Mouse (Mus musculus): Measurements from ENCODE around the gene 4931422A03Rik.
A peak's percentile ranks its signal among the peaks of the same experiment; 100 is the strongest.

Gene 4931422A03Rik

GRCm38 (mm10) chr2:103970041-103970790 is 57.9 kb downstream of the 4931422A03Rik start:
- peak; percentile 56 for DNase-seq (ENCODE audit: low spot score)

DNA sequence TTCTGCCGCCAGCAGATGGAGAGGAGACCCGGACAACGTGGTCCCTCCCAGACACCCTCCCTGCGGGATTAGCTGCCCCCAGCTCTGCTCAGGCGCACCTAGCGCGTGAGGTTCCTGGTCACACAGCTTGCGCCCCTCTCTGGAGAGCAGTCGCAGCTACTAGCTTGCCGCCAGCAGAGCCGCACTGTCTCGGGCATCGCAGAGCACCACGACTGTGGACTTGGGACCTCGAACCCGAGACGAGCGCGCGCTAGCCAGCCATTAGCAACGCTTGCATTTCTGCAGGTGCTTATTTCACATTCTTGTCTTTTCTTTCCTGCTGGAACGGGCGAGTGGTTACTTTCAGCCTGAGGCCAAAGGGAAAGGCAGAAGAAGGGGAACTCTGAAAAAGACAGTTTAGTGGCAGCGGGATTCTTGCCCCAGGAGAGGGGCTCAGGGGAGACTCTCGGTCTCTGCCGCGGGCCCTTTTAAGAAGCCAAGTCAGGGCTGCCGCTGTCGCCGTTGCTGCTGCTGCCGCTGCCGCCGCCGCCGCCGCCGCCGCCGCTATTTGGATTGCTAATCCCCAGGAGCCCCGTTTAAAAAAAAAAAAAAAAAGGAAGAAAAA is 58.6 kb downstream of the 4931422A03Rik start:
- peak; percentile 65 for DNase-seq (ENCODE audit: low spot score)

DNA sequence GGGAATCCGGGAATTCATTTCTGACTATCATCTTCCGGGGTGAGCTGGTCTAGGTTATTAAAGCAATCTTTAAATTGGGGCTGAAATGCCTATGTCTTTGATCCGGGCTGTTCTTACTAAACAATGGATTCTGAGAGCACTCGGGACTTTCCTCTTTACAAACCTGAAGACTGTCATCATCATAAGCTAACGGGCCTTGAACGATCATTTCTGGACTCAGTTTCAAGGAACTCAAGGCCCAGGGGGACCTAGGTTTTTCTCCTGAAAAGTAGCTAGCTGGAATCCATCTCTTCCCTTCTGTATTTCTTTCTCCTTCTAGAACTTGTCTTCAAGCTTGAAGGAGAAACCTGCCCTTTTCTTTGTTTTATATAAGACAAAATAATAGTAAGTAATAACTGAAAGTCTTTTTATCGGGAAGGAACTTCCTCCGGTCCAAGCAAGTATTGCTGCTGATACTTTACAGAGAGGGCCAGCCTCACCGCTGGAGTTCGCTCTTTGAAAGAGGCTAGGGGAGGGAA is 59.2 kb downstream of the 4931422A03Rik start:
- DNase-seq (ENCODE audit: low spot score) = no peak

DNA sequence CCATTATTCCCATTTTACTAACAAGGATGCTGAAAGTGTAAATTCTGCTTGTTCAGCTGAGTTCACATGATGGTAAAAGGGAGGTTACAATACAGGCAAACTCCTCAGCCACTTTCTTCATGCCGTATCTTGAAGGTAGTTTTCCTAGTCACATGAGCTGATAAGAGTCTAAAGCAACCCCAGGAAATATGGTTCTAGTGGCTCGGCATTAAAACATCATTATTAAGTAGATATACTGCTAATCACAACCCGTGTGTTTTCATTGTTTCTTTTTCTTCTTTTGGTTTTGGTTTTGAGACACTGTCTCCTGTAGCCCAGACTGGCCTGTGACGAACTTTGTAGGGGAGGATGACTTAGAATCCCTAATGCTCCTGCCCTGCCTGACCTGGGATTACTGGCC is 60.0 kb downstream of the 4931422A03Rik start:
- no peak for DNase-seq (ENCODE audit: low spot score)

GRCm38 (mm10) chr2:103965391-103965790 is 62.8 kb downstream of the 4931422A03Rik start:
- DNase-seq (ENCODE audit: low spot score) = no peak

GRCm38 (mm10) chr2:103962349-103962748 is 65.8 kb downstream of the 4931422A03Rik start:
- DNase-seq (ENCODE audit: low spot score) = no peak

- no peak for DNase-seq (ENCODE audit: low spot score)
Measured at GRCm38 (mm10) chr2:103959574-103959973, 68.6 kb downstream of the 4931422A03Rik start.

DNA sequence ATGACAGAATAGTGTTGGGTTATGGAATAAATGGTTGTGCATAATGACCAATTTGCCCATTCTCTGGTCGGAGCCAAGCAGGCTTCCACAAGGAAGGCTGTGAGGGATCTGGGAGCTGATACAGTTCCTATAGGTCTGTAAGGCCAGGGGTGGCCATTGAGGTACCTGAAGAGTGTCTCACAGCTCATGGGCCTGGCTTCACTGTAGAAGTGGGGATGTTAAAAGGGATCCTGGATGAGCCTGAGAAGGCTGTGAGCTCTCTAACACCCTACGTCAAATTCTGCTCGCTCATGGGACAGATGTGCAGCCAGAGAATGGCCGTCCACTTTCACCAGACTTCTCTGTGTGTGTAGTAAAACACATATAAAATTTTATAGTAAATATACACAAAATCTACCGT is 69.1 kb downstream of the 4931422A03Rik start:
- DNase-seq (ENCODE audit: low spot score) = no peak

- no peak for DNase-seq (ENCODE audit: low spot score)
Measured at GRCm38 (mm10) chr2:103958634-103959033, 69.5 kb downstream of the 4931422A03Rik start.

DNA sequence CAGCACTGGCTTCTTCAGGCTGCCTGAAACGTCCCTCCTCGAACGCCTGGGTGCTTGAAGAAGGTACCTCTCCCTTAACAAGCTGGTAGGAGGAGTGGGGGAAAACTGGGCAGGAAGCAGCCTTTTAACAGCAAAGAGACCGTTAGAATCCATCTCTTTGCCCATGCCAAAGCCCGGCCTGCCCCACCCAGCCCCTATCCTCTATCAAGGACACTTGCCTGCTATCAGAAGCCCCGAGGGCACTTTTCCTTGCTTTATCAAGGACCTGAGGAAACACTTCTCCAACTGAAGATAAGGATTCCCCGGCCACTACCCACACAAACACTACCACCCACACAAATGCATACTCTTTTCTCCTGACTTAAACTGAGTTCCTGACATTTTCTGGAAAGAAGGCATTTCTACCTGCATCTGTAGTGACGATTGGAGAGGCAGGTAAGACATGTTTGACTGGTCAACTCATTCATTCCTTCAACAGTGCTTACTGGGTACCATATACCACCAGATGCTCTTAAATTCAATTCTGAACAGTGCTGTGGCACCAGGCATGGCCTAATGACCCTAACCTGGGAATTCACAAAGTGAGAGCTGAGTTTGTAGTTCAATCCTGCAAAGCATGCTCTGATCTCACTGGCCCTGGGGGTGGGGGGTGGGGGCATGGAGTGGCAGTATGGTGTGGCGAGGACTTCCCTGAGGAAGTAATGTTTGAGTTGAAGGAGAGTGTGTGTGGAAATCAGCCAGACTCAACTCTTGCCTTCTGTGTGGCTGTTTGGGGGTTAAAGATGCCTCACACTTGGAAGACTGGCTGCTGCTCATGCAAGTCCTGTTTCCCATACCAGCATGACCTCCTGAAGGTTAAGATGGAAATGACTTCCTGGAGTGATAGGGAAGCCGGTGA is 70.3 kb downstream of the 4931422A03Rik start, which contains the start of gene Lmo2:
Gene Lmo2 (plus strand): TSS at position 338 of the 898 bp plus-strand sequence.
- DNase-seq (ENCODE audit: low spot score) = peak; percentile 62

DNA sequence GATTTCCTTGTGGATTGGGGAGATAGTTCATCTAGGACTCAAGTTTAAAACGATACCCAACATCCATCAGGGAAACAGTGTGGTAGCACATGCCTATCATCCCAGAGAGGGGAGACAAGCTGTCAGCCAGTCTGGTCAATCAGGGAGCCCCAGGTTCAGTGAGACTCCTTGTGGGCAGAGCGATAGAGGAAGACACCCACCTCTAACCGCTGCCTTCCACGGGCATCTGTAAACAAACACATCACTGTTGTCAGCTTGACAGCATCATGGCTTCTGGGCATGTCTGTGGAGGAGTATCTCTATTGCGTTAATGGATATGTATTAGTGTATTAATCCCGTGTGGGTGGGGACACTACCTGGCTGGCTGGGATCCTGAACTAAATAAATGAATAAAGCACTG is 71.3 kb downstream of the 4931422A03Rik start:
- DNase-seq (ENCODE audit: low spot score) = peak; percentile 78

DNA sequence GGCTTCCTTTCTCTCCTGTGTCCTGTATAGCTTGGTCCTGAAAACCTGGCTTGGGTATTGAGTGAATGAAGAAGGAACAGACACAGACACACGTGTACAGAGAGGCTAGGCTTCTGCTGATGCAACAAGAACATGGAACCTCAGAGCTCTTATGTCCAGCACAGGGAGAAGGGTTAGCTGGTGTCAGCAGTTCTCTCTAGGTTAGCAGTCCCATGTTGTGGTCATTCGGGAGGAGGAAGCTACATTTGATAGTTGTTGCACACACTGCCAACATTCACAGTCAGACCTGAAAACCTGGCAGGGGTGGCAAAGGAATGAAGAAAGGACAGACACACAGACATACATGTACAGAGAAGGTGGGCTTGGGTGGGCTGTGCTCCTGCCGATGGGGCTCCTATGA is 72.4 kb downstream of the 4931422A03Rik start:
- DNase-seq (ENCODE audit: low spot score) = no peak

GRCm38 (mm10) chr2:103953050-103953835 is 74.9 kb downstream of the 4931422A03Rik start:
- no peak for DNase-seq (ENCODE audit: low spot score)

DNA sequence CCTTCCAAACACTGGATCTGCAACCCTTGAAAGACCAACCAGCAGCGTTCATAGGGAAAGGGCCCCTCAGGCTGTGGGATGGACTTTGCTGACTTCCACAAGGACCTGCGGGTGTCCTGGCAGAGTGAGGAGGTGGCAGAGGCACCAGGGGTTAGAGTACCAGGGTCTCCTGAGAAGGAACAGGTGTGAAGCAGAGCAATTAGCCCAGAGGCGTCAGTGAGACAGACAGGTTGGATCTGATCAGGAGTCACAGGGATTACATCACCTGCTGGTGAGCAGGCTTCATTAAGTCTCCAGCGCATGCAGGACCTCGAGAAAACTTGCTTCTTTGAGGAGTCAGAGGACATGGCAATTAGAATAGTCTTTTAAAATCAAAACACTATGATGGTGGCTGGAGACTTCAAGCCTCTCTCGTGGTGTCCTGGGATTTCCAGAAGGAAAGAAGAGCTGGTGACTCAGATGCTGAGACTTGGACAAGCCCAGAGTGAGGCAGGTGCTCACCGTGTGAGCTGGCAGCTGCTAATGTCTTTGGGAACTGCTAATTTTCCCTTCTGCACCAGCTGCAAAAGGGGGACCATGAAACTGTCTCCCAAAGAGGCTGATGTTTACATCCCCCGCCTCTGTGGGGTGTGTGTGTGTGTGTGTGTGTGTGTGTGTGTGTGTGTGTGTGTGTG is 80.0 kb downstream of the 4931422A03Rik start:
- DNase-seq (ENCODE audit: low spot score) = no peak

GRCm38 (mm10) chr2:103946892-103947291 is 81.3 kb downstream of the 4931422A03Rik start:
- no peak for DNase-seq (ENCODE audit: low spot score)

- DNase-seq (ENCODE audit: low spot score) = no peak
Measured at GRCm38 (mm10) chr2:103945571-103946092, 82.5 kb downstream of the 4931422A03Rik start.

- no peak for DNase-seq (ENCODE audit: low spot score)
Measured at GRCm38 (mm10) chr2:103944859-103945258, 83.3 kb downstream of the 4931422A03Rik start.

GRCm38 (mm10) chr2:103941085-103941484 is 87.1 kb downstream of the 4931422A03Rik start:
- DNase-seq (ENCODE audit: low spot score) = no peak

GRCm38 (mm10) chr2:103939003-103939402 is 89.2 kb downstream of the 4931422A03Rik start:
- no peak for DNase-seq (ENCODE audit: low spot score)

DNA sequence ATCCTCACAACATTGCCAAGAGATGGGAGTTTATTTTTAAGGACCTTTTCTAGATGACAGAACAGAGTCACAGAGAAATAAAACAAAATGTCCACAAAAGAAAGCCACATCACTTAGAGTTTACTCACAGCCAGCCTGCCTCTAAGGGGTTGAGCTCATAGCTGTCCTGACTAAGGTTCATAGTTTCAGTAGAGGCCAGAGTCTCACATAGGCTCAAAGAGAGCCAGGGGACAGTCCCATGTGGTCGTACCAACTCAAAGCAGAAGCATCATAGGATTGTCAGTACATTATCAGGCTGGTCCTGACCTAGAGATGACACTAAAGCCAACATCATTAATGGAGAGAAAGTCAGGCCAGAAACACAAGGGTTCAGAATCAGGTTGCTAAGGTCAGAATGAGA is 89.6 kb downstream of the 4931422A03Rik start:
- no peak for DNase-seq (ENCODE audit: low spot score)

DNA sequence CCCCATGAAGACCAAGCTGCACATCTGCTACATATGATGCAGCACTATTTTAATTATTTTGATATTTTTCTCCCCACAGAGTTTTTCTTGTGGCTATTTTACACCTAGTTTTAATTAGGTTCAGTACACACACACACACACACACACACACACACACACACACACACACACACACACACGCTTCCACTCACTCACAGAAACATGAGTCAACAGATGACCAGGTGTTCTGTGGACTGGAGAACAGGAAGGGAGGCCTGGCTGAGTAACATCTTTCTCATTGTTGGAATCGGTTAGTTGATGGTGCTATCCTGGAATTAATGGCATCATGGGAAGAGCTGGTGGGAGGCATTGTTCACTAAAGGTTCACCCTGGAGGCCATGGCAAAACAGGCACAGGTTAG is 90.5 kb downstream of the 4931422A03Rik start:
- no peak for DNase-seq (ENCODE audit: low spot score)

Measured in spleen, adult 12 weeks (tissue).